Mouse (Mus musculus): ENCODE measurements around the gene Sorbs2.

GRCm38 (mm10) chr8:45763690-45764342 is 256.2 kb downstream of the Sorbs2 start:
- TF ChIP-seq CTCF (conservative IDR thresholded peaks at IDR 0.05; ENCODE audit: insufficient read depth, insufficient read length, low read depth, low read length) (no peak), POLR2A (IDR thresholded peaks at IDR 0.05; ENCODE audit: low read depth, low read length) (no peak)

All from kidney, adult 2 months (tissue).